Mouse (Mus musculus) Muller cell, postnatal 12 days (primary cell): ENCODE data around the gene Aldh1l1.

Experiments
- DNase-seq: peaks from one replicate; pipeline ENCODE4 v3.0.0-alpha.2; 2015; ENCODE audit errors: inconsistent ontology term

Gene Aldh1l1

GRCm38 (mm10) chr6:90472079-90472478 is 14.1 kb upstream of the Aldh1l1 start:
- DNase-seq = no peak

- no peak for DNase-seq
Observed at GRCm38 (mm10) chr6:90472697-90473096, 13.5 kb upstream of the Aldh1l1 start.

GRCm38 (mm10) chr6:90473630-90474360 is 12.4 kb upstream of the Aldh1l1 start:
- no peak for DNase-seq

- no peak for DNase-seq
Observed at GRCm38 (mm10) chr6:90474361-90474750, 11.9 kb upstream of the Aldh1l1 start.

GRCm38 (mm10) chr6:90475176-90475853 is 10.9 kb upstream of the Aldh1l1 start:
- no peak for DNase-seq

GRCm38 (mm10) chr6:90475854-90476212 is 10.4 kb upstream of the Aldh1l1 start:
- DNase-seq = no peak

- peak; percentile 85 for DNase-seq
Observed at GRCm38 (mm10) chr6:90476941-90477518, 9.2 kb upstream of the Aldh1l1 start.

GRCm38 (mm10) chr6:90484249-90484648 is 2.0 kb upstream of the Aldh1l1 start:
- DNase-seq = no peak

- no peak for DNase-seq
Observed at GRCm38 (mm10) chr6:90484876-90485275, 1.4 kb upstream of the Aldh1l1 start.

- no peak for DNase-seq
Observed at GRCm38 (mm10) chr6:90487531-90487930, 1.3 kb downstream of the Aldh1l1 start.

- DNase-seq = no peak
Observed at GRCm38 (mm10) chr6:90489532-90489931, 3.3 kb downstream of the Aldh1l1 start.

- DNase-seq = no peak
Observed at GRCm38 (mm10) chr6:90490976-90491375, 4.7 kb downstream of the Aldh1l1 start.

GRCm38 (mm10) chr6:90491956-90492744 is 5.9 kb downstream of the Aldh1l1 start:
- DNase-seq = no peak

GRCm38 (mm10) chr6:90494155-90494554 is 7.9 kb downstream of the Aldh1l1 start:
- no peak for DNase-seq

- DNase-seq = no peak
Observed at GRCm38 (mm10) chr6:90494566-90494965, 8.3 kb downstream of the Aldh1l1 start.

- DNase-seq = peak; percentile 58
Observed at GRCm38 (mm10) chr6:90495282-90495912, 9.2 kb downstream of the Aldh1l1 start.

- DNase-seq = no peak
Observed at GRCm38 (mm10) chr6:90496217-90496616, 10.0 kb downstream of the Aldh1l1 start.

GRCm38 (mm10) chr6:90499509-90499908 is 13.3 kb downstream of the Aldh1l1 start:
- peak; percentile 17 for DNase-seq

- DNase-seq = no peak
Observed at GRCm38 (mm10) chr6:90501222-90501940, 15.2 kb downstream of the Aldh1l1 start.

GRCm38 (mm10) chr6:90505906-90506305 is 19.7 kb downstream of the Aldh1l1 start:
- no peak for DNase-seq
